Mouse (Mus musculus): ENCODE results near the gene Slc39a8. TPM values are rescaled to one million over a fixed set of nuclear protein-coding genes. Genes with fewer than 3 reads are reported as not detected.

The Slc39a8 gene
- total and polyA plus RNA-seq, 3 experiments, result 19.8 to 21.5 TPM; not detected in 1

DNA sequence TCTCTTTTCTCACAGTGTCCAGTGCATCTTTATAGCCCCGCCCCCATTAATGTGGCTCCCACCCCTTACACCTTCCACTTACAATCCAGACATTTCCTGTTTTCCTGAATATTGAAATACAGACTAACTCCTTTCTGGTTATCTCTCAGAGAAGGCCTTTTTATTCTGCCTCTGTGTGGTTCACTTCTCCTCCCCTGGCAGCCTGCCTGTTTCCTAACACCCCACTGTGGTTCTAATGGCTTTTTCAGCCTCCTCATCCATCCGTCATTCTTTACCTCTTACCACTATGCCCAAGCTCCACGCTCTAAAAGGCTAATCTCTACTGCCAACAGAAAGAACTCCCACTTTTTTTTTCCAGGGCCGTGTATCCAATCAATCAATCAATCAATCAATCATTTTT, 44.0 kb downstream of the Slc39a8 start:
- no peak for DNase-seq (ENCODE audit: low read depth, low spot score)
- TF ChIP-seq MAZ (IDR thresholded peaks at IDR 0.05; ENCODE audit: low read depth, low read length), result no peak
- TF ChIP-seq MYB (IDR thresholded peaks at IDR 0.05; ENCODE audit: low read depth, low read length), result no peak
- TF ChIP-seq ZC3H11A (IDR thresholded peaks at IDR 0.05; ENCODE audit: low read depth, low read length), result no peak
- TF ChIP-seq ETS1 (IDR thresholded peaks at IDR 0.05; ENCODE audit: low read depth, low read length), result no peak
- TF ChIP-seq MXI1 (IDR thresholded peaks at IDR 0.05; ENCODE audit: low read depth, low read length), result no peak
- no peak for TF ChIP-seq RAD21 (IDR thresholded peaks at IDR 0.05; ENCODE audit: low read depth, low read length)
- no peak for TF ChIP-seq POLR2AphosphoS5 (IDR thresholded peaks at IDR 0.05; ENCODE audit: borderline replicate concordance, low read depth, low read length)
- no peak for TF ChIP-seq ZMIZ1 (IDR thresholded peaks at IDR 0.05; ENCODE audit: low read depth, low read length)
- no peak for TF ChIP-seq ZKSCAN1 (IDR thresholded peaks at IDR 0.05; ENCODE audit: low read depth, low read length)
- no peak for TF ChIP-seq ELF1 (IDR thresholded peaks at IDR 0.05; ENCODE audit: low read depth, low read length)
- no peak for TF ChIP-seq SIN3A (IDR thresholded peaks at IDR 0.05; ENCODE audit: low read length)
- Histone ChIP-seq H3K27me3 (ENCODE audit: control insufficient read depth in 1 of 2, insufficient read depth in 2 of 2, low read length in 2 of 2) (no peaks in the 10 kb centered on the region), H3K9ac (ENCODE audit: control insufficient read depth, low read depth, low read length, poor library complexity, severe bottlenecking) (no peak overlapping the region), H3K4me3 (ENCODE audit: control insufficient read depth in 1 of 2, insufficient read depth in 1 of 2, low read depth in 2 of 2, low read length in 2 of 2) (no peak overlapping the region), H3K27ac (ENCODE audit: control insufficient read depth, low read depth, low read length) (no peak overlapping the region), H3K36me3 (ENCODE audit: control insufficient read depth in 1 of 2, insufficient read depth in 2 of 2, low read length in 2 of 2) (no peaks in the 10 kb centered on the region; a peak in 1 of 4 replicates), H3K4me1 (ENCODE audit: control insufficient read depth in 1 of 2, insufficient read depth in 2 of 2, low read length in 2 of 2) (no peaks in the 10 kb centered on the region; a peak in 1 of 4 replicates), H3K9me3 (replicated peaks; ENCODE audit: insufficient read depth, low read length) (no peaks in the 10 kb centered on the region), H3K79me2 (ENCODE audit: control insufficient read depth, insufficient read depth, low read length, poor library complexity) (no peaks in the 10 kb centered on the region)

DNA sequence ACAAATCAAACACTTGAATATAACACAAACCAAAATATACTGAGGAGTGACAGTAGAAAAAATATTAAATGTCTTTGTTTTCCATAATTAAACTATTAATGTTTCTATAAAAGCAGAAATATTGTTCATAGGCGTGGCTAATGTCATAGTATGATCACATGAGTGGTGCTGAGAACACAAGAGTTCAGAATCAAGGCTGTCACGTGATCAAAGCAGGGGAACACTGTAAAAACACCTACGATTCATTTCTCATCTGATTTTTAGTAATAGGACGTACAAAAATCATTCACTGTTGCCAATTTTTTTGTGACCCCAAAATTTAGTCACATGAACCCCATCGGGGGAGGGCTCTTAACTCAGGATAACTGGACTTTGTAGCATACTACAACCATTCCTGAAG, 47.2 kb downstream of the Slc39a8 start:
- TF ChIP-seq ZC3H11A (IDR thresholded peaks at IDR 0.05; ENCODE audit: low read depth, low read length) (no peak), POLR2A (IDR thresholded peaks at IDR 0.05; ENCODE audit: control insufficient read depth in 1 of 2, insufficient read depth in 1 of 2, low read depth in 1 of 2, low read length in 2 of 2, poor library complexity in 1 of 2) (no peak), MXI1 (IDR thresholded peaks at IDR 0.05; ENCODE audit: low read depth, low read length) (no peak), USF2 (IDR thresholded peaks at IDR 0.05; ENCODE audit: borderline replicate concordance in 1 of 2, insufficient read depth in 1 of 2, low read depth in 1 of 2, low read length in 2 of 2) (no peak), MYB (IDR thresholded peaks at IDR 0.05; ENCODE audit: low read depth, low read length) (no peak), MAZ (IDR thresholded peaks at IDR 0.05; ENCODE audit: low read depth, low read length) (no peak), USF1 (IDR thresholded peaks at IDR 0.05; ENCODE audit: low read depth, low read length) (no peak), NRF1 (IDR thresholded peaks at IDR 0.05; ENCODE audit: insufficient read depth, low read depth, low read length, poor library complexity, severe bottlenecking) (no peak), POLR2AphosphoS2 (IDR thresholded peaks at IDR 0.05; ENCODE audit: low read length) (no peak), ETS1 (IDR thresholded peaks at IDR 0.05; ENCODE audit: low read depth, low read length) (no peak), HCFC1 (IDR thresholded peaks at IDR 0.05; ENCODE audit: low read depth, low read length) (no peak), SMC3 (IDR thresholded peaks at IDR 0.05; ENCODE audit: low read depth, low read length) (no peak), MEF2A (IDR thresholded peaks at IDR 0.05; ENCODE audit: extremely low read depth, insufficient replicate concordance, low read depth, low read length, poor library complexity, severe bottlenecking) (no peak), POLR2AphosphoS5 (IDR thresholded peaks at IDR 0.05; ENCODE audit: borderline replicate concordance, low read depth, low read length) (no peak), CHD1 (IDR thresholded peaks at IDR 0.05; ENCODE audit: low read depth, low read length) (no peak), E2F4 (IDR thresholded peaks at IDR 0.05; ENCODE audit: borderline replicate concordance, low read depth, low read length) (no peak), TCF12 (IDR thresholded peaks at IDR 0.05; ENCODE audit: low read depth, low read length) (no peak), GATA1 (IDR thresholded peaks at IDR 0.05; ENCODE audit: low read depth, low read length) (no peak), UBTF (IDR thresholded peaks at IDR 0.05; ENCODE audit: borderline replicate concordance, insufficient read depth, low read depth, low read length) (no peak)
- H3K9me3 ChIP-seq (replicated peaks; ENCODE audit: insufficient read depth, low read length), result no peaks in the 10 kb centered on the region
- no peak for DNase-seq (ENCODE audit: low read depth, low spot score)
- no peaks in the 10 kb centered on the region for H3K79me2 ChIP-seq (ENCODE audit: control insufficient read depth, insufficient read depth, low read length, poor library complexity)
- H3K9ac ChIP-seq (ENCODE audit: control insufficient read depth, low read depth, low read length, poor library complexity, severe bottlenecking), result no peak overlapping the region
- no peaks in the 10 kb centered on the region; a peak in 1 of 4 replicates for H3K36me3 ChIP-seq (ENCODE audit: control insufficient read depth in 1 of 2, insufficient read depth in 2 of 2, low read length in 2 of 2)
- no peak overlapping the region for H3K27ac ChIP-seq (ENCODE audit: control insufficient read depth, low read depth, low read length)
- H3K27me3 ChIP-seq (ENCODE audit: control insufficient read depth in 1 of 2, insufficient read depth in 2 of 2, low read length in 2 of 2), result no peaks in the 10 kb centered on the region
- no peaks in the 10 kb centered on the region for H3K4me1 ChIP-seq (ENCODE audit: control insufficient read depth in 1 of 2, insufficient read depth in 2 of 2, low read length in 2 of 2)
- no peak overlapping the region for H3K4me3 ChIP-seq (ENCODE audit: control insufficient read depth in 1 of 2, insufficient read depth in 1 of 2, low read depth in 2 of 2, low read length in 2 of 2)
